Mouse (Mus musculus) thymus, postnatal 14 days (tissue): Measurements from ENCODE around the gene Atp2c2.

ENCODE experiments used
- DNase-seq: peaks from one replicate; pipeline ENCODE4 v3.0.0; 2021

The Atp2c2 gene

DNA sequence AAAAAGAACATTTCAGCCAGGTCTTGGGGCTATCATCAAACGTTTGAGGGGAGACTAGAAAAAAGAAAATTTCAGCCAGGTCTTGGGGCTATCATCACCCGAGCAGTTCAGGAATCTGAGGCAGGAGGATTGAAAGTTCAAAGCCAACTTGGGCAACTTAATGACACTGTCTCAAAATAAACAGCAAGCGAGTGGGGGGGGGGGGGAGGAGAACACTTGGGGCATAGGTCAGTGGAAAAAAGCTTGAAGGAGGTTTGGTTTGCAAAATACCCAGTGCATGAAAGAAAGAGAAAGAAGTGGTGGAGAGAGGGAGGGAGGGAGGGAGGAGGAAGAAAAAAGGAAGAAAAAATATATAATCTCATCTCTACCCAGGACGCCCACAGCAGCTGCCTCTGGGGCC, 87.5 kb downstream of the Atp2c2 start:
- DNase-seq = no peak

GRCm38 (mm10) chr8:119788607-119789381, 89.0 kb downstream of the Atp2c2 start:
- DNase-seq = no peak

DNA sequence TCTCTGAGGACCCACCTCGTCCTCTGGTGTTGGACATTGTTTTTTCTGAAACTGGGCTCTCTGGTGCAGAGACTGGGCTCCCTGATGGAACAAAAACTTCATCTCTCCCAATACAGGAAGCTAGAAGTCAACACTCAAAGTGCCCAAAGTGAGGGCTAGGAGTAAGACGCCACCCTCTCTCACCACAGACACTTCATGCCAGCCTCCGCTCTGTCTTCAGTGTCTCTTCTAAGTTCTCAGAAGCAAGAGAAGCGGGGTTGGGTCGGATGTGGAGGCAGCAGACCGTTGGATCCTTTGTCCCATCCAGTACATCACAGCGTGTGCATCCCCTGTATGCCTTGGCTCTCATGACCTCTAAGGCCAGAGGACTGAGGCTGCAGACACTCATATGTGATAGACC, 89.8 kb downstream of the Atp2c2 start:
- no peak for DNase-seq

GRCm38 (mm10) chr8:119791804-119792704, 92.2 kb downstream of the Atp2c2 start:
- no peak for DNase-seq

- DNase-seq = no peak
Observed at GRCm38 (mm10) chr8:119794689-119795088, 94.9 kb downstream of the Atp2c2 start.

- DNase-seq = no peak
Observed at GRCm38 (mm10) chr8:119795651-119796050, 95.8 kb downstream of the Atp2c2 start.

DNA sequence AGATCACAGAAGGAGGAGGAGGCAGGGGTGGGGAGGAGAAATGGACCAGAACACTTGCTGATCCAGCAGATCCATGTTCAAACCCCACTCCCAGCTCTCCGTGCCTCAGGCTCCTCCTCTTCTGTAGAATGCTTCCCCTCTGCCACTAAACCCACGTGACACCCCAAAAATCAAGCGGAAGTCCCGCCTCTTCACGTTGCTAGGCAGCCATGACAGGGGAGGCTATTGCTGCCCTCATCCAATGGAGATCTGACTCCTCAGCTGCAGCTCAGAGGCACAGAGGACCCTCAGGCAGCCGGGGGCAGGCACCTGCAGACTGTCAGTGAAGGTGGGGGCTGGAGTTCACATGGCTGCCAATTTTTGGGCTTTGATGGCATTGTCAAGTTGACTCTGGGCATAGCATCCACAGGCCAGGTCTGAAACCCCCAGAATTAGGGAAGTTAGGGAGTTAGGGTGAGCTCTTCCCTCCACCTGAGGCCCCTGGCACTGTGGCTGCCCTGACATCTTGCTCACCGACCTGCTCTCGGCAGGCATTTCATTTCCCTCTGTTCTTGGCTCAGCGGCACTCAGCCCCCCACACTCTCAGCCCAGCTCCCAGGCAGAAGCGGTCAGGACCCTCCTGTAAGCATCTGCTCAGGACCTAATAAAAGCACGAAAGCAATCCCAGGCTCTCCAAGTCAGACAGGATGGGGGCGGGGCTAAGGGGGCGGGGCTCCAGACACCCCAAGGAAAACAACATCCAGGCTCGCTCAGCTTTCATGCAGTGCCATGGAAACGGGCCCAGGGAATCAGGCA, 98.6 kb downstream of the Atp2c2 start:
- DNase-seq = peak; percentile 94

DNA sequence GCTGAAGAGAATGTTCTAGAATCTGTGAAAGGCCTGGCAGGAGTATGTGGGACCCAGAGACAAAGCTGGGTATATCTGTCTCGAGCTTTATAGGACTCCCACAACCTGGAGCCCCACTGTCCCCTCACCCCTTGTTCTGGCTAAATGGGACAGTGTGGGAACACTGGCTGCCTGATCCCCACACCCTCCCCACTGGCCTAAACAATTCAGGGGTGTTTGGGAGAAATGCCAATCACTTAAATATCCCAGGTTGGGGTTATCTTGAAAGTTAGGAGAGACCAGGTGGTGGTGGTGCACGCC, 99.1 kb downstream of the Atp2c2 start:
- no peak for DNase-seq

DNA sequence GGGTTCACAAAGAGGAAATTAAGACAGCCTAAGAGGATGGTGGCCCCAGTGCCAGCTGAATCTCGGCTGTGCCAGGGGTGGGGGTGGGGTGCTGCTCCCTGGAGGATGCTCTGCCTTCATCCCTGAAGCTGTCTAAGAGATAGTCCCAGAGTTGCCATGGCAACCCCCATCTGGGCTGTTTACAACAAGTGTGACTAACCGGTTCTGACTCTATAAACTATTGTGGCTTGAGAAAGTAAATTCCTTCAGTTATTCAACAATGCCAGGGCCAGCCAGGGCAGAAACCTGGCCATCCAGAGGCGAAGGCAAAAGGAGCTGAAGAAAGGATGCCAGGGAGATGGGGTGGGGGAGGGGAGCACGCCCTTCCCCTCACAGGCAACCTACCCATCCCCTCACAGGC, 101.4 kb downstream of the Atp2c2 start:
- no peak for DNase-seq

GRCm38 (mm10) chr8:119802592-119802991, 102.8 kb downstream of the Atp2c2 start:
- DNase-seq = peak; percentile 48

- no peak for DNase-seq
Observed at GRCm38 (mm10) chr8:119805275-119805674, 105.5 kb downstream of the Atp2c2 start.

GRCm38 (mm10) chr8:119806422-119807263, 106.8 kb downstream of the Atp2c2 start:
- peak; percentile 48 for DNase-seq
